Mouse (Mus musculus) megakaryocyte, adult 5-6 weeks (primary cell): ENCODE results near the gene Pip4p1. TPM values are rescaled to one million over a fixed set of nuclear protein-coding genes. Genes with fewer than 3 reads are reported as not detected.
A peak's percentile ranks its signal among the peaks of the same experiment; 100 is the strongest.
"Not testable (repeated sequence)": the region's sequence is repeated elsewhere in the genome, so short reads cannot be mapped to it uniquely, and the experiment has no call there.

Experiments used
- ATAC-seq: 2 replicates; pipeline ENCODE4 v1.8.0; 2016; ENCODE audit warnings: mild to moderate bottlenecking, inconsistent platforms; ENCODE audit not compliant: poor library complexity, severe bottlenecking
- total RNA-seq, 2 experiments: library from RNA; stranded (forward) in 1 of 2; stranded (reverse) in 1 of 2; fragments of 153-499, 151-499 nt in 1 of 2; fragments of 221-1000, 200-1000 nt in 1 of 2; gene quantifications; 2 replicates each; pipeline versions ENCODE4 v1.2.3 to v1.2.4; 2015 to 2017

Gene Pip4p1
- total RNA-seq (2015), result 115 and 118 TPM in 2 replicates
- 38.5 and 39.9 TPM in 2 replicates for total RNA-seq (2017)

- ATAC-seq, result peak; percentile 89
These were observed at the start of gene Pip4p1, which contains the start of gene Pnp for GRCm38 (mm10) chr14:50930754-50931492. Pip4p1 (minus strand) TSS chr14:50930856. Pnp (plus strand) TSS chr14:50931082.

- no peak for ATAC-seq
These were observed 49.0 kb upstream of the Pip4p1 start for GRCm38 (mm10) chr14:50979631-50980030.

GRCm38 (mm10) chr14:50978451-50978850, 47.8 kb upstream of the Pip4p1 start:
- peak; percentile 84 for ATAC-seq

- ATAC-seq, result no peak
These were observed 46.0 kb upstream of the Pip4p1 start for GRCm38 (mm10) chr14:50976674-50977073.

GRCm38 (mm10) chr14:50975001-50975400, 44.3 kb upstream of the Pip4p1 start:
- ATAC-seq, result no peak

GRCm38 (mm10) chr14:50973700-50974099, 43.0 kb upstream of the Pip4p1 start:
- ATAC-seq, result no peak

- not testable (repeated sequence) for ATAC-seq
These were observed 42.4 kb upstream of the Pip4p1 start for GRCm38 (mm10) chr14:50973054-50973453.

- peak; percentile 73 for ATAC-seq
These were observed 40.2 kb upstream of the Pip4p1 start for GRCm38 (mm10) chr14:50970822-50971221.

- 0 out of 2 replicates have a peak, but pooled peaks have one; percentile 53 for ATAC-seq
These were observed 39.2 kb upstream of the Pip4p1 start for GRCm38 (mm10) chr14:50969558-50970544.

- ATAC-seq, result no peak
These were observed 38.4 kb upstream of the Pip4p1 start for GRCm38 (mm10) chr14:50969041-50969440.

GRCm38 (mm10) chr14:50968216-50968980, 37.7 kb upstream of the Pip4p1 start:
- no peak for ATAC-seq

- ATAC-seq, result not testable (repeated sequence)
These were observed 27.8 kb upstream of the Pip4p1 start for GRCm38 (mm10) chr14:50958289-50958995.

GRCm38 (mm10) chr14:50957146-50957545, 26.5 kb upstream of the Pip4p1 start:
- ATAC-seq, result not testable (repeated sequence)

- ATAC-seq, result not testable (repeated sequence)
These were observed 26.1 kb upstream of the Pip4p1 start for GRCm38 (mm10) chr14:50956724-50957123.

GRCm38 (mm10) chr14:50955942-50956508, 25.4 kb upstream of the Pip4p1 start, which contains the start of gene Pnp2:
Pnp2 (plus strand) TSS chr14:50955992.
- peak; percentile 84 for ATAC-seq

GRCm38 (mm10) chr14:50955487-50955886, 24.8 kb upstream of the Pip4p1 start:
- peak; percentile 16 for ATAC-seq

GRCm38 (mm10) chr14:50945526-50945925, 14.9 kb upstream of the Pip4p1 start:
- ATAC-seq, result not testable (repeated sequence)

- not testable (repeated sequence) for ATAC-seq
These were observed 14.4 kb upstream of the Pip4p1 start for GRCm38 (mm10) chr14:50945081-50945480.

GRCm38 (mm10) chr14:50944668-50945033, 14.0 kb upstream of the Pip4p1 start:
- peak; percentile 80 for ATAC-seq
